Mouse (Mus musculus): ENCODE measurements at regions not wholly inside any gene's neighbourhood (a gene's known extent, or its start where the extent isn't known, plus 50 kb on each side); places are given as distances from the start of the nearest gene placed in this dataset.

DNA sequence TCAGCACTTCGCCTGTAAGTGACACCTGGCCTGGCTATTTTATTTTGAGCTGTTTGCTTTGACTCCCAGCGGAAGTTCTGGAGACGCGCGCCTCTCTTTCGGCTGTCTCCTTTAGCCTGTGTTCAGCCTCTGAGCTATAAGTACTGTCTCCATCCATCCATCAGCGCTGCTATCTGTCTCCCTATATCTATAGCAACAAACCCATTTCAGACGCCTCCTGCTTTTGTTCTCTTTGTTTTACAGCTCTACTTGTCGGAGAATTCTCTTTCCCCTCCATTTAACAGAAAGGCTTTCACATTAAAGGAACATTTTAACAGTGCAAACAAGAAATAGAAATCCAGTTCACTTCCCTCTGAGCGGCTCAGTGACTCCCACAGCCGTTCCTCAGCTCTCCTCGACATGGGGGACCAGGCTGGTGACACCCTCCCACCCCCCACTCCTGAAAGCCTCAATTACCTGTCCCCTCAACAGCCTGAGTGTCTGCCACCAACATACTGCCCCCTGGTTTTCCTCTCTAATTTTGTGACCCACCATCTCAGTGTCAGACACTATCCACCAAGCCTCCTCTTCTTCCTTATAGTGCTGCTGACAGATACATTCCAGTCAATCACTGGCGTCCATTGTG is 682.7 kb downstream of the Gm9195 start:
- no peaks in the 10 kb centered on the region for H3K9me3 ChIP-seq (ENCODE audit: control insufficient read depth, low read length)
- no peak overlapping the region for H3K9ac ChIP-seq (ENCODE audit: low read length)
- WGBS = 29% methylated on average over 13 of the region's 13 CpGs
- H3K4me1 ChIP-seq (ENCODE audit: control insufficient read depth, insufficient read depth, low read length) = no peaks in the 10 kb centered on the region
- H3K36me3 ChIP-seq (ENCODE audit: control insufficient read depth, insufficient read depth, low read length) = no peaks in the 10 kb centered on the region
- H3K27ac ChIP-seq (ENCODE audit: low read depth, low read length) = no peak overlapping the region
- H3K4me3 ChIP-seq (ENCODE audit: low read depth, low read length) = no peak overlapping the region
- H3K27me3 ChIP-seq (ENCODE audit: control insufficient read depth, insufficient read depth, low read length) = no peaks in the 10 kb centered on the region
- peak overlapping the region; percentile 7; the same call in 1 of the 2 replicates for H3K4me2 ChIP-seq (ENCODE audit: low read depth)
- DNase-seq (ENCODE audit: low spot score) (no peak), ATAC-seq (ENCODE audit: insufficient read depth, low FRiP score, low TSS enrichment) (no peak; the same call in 1 of the 2 replicates)

- no peak overlapping the region for H3K27ac ChIP-seq (ENCODE audit: low read depth, low read length)
- DNase-seq (ENCODE audit: low spot score) (no peak), ATAC-seq (ENCODE audit: insufficient read depth, low FRiP score, low TSS enrichment) (no peak)
- WGBS = 61% methylated on average over 3 of the region's 3 CpGs
- no peaks in the 10 kb centered on the region for H3K4me1 ChIP-seq (ENCODE audit: control insufficient read depth, insufficient read depth, low read length)
- no peaks in the 10 kb centered on the region for H3K27me3 ChIP-seq (ENCODE audit: control insufficient read depth, insufficient read depth, low read length)
- no peak overlapping the region for H3K9ac ChIP-seq (ENCODE audit: low read length)
- no peak overlapping the region for H3K4me2 ChIP-seq (ENCODE audit: low read depth)
- no peak overlapping the region for H3K4me3 ChIP-seq (ENCODE audit: low read depth, low read length)
- no peaks in the 10 kb centered on the region for H3K9me3 ChIP-seq (ENCODE audit: control insufficient read depth, low read length)
- H3K36me3 ChIP-seq (ENCODE audit: control insufficient read depth, insufficient read depth, low read length) = no peaks in the 10 kb centered on the region
Measured at GRCm38 (mm10) chr14:71805624-71806023, 686.0 kb downstream of the Gm9195 start.

- no peaks in the 10 kb centered on the region for H3K27me3 ChIP-seq (ENCODE audit: control insufficient read depth, insufficient read depth, low read length)
- H3K4me1 ChIP-seq (ENCODE audit: control insufficient read depth, insufficient read depth, low read length) = no peaks in the 10 kb centered on the region
- 61% methylated on average over 4 of the region's 4 CpGs for WGBS
- no peaks in the 10 kb centered on the region for H3K36me3 ChIP-seq (ENCODE audit: control insufficient read depth, insufficient read depth, low read length)
- H3K27ac ChIP-seq (ENCODE audit: low read depth, low read length) = no peak overlapping the region
- no peaks in the 10 kb centered on the region for H3K9me3 ChIP-seq (ENCODE audit: control insufficient read depth, low read length)
- no peak overlapping the region for H3K9ac ChIP-seq (ENCODE audit: low read length)
- ATAC-seq (ENCODE audit: insufficient read depth, low FRiP score, low TSS enrichment) = no peak
- no peak overlapping the region for H3K4me3 ChIP-seq (ENCODE audit: low read depth, low read length)
- H3K4me2 ChIP-seq (ENCODE audit: low read depth) = no peak overlapping the region
- DNase-seq (ENCODE audit: low spot score) = no peak
Measured at GRCm38 (mm10) chr14:71799861-71800260, 691.8 kb downstream of the Gm9195 start.

DNA sequence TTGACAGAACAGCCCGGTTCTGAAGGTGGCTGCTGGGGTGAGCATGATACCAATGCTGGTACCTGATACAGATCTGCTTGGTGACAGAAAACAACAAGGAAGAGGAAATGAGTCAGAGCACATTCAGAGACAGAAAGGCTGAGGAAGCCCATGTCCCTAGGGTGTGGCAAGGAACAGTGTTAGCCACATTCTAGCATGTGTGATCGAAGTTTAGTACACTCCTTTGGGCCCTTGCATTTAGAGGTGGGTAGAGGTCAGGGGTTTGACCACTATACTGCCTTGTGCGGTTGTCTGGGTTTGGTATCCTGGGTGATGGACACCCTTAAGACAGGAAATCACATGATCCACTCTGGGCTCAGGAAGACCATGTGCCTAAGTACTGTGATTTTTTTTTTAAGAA is 695.9 kb downstream of the Gm9195 start:
- H3K9ac ChIP-seq (ENCODE audit: low read length) = no peak overlapping the region
- no peak for ATAC-seq (ENCODE audit: insufficient read depth, low FRiP score, low TSS enrichment)
- H3K36me3 ChIP-seq (ENCODE audit: control insufficient read depth, insufficient read depth, low read length) = no peaks in the 10 kb centered on the region
- DNase-seq (ENCODE audit: low spot score) = no peak
- H3K4me1 ChIP-seq (ENCODE audit: control insufficient read depth, insufficient read depth, low read length) = no peaks in the 10 kb centered on the region
- 84% methylated on average over 3 of the region's 3 CpGs for WGBS
- no peaks in the 10 kb centered on the region for H3K27me3 ChIP-seq (ENCODE audit: control insufficient read depth, insufficient read depth, low read length)
- no peak overlapping the region for H3K27ac ChIP-seq (ENCODE audit: low read depth, low read length)
- no peaks in the 10 kb centered on the region for H3K9me3 ChIP-seq (ENCODE audit: control insufficient read depth, low read length)
- H3K4me2 ChIP-seq (ENCODE audit: low read depth) = no peak overlapping the region
- no peak overlapping the region for H3K4me3 ChIP-seq (ENCODE audit: low read depth, low read length)

- Histone ChIP-seq H3K4me2 (ENCODE audit: low read depth) (no peak overlapping the region), H3K4me3 (ENCODE audit: low read depth, low read length) (no peak overlapping the region), H3K4me1 (ENCODE audit: control insufficient read depth, insufficient read depth, low read length) (no peaks in the 10 kb centered on the region), H3K36me3 (ENCODE audit: control insufficient read depth, insufficient read depth, low read length) (no peaks in the 10 kb centered on the region), H3K27ac (ENCODE audit: low read depth, low read length) (no peak overlapping the region), H3K9me3 (ENCODE audit: control insufficient read depth, low read length) (no peaks in the 10 kb centered on the region), H3K27me3 (ENCODE audit: control insufficient read depth, insufficient read depth, low read length) (no peaks in the 10 kb centered on the region), H3K9ac (ENCODE audit: low read length) (no peak overlapping the region)
- ATAC-seq (ENCODE audit: insufficient read depth, low FRiP score, low TSS enrichment) (no peak), DNase-seq (ENCODE audit: low spot score) (no peak)
- WGBS = 78% methylated on average over 1 of the region's 1 CpGs
Measured at GRCm38 (mm10) chr14:71776990-71777525, 714.6 kb downstream of the Gm9195 start.

- ATAC-seq (ENCODE audit: insufficient read depth, low FRiP score, low TSS enrichment) = no peak
- H3K4me3 ChIP-seq (ENCODE audit: low read depth, low read length) = no peak overlapping the region
- 92% methylated on average over 1 of the region's 1 CpGs for WGBS
Measured at GRCm38 (mm10) chr14:71766856-71767255, 724.8 kb downstream of the Gm9195 start.

DNA sequence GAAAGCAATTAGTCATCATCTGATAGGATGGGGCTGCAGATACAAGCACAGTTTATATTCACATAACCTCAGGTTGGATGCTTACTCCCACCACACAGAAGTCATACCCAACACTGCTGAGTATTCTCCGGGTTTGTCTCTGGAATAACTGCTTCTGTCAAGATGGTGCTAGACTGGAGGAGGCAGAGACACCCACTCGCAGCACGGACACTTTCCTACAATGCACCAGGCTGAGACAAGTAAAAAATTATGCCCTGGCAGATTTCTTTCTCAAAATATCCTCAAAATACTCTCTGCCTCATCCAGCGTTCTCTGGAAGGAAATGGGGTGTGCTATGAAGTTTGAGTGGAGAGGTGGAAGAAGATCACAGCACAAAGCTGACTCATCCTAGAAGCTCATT is 763.1 kb downstream of the Gm9195 start:
- H3K9me3 ChIP-seq (ENCODE audit: control insufficient read depth, low read length) = no peaks in the 10 kb centered on the region
- H3K36me3 ChIP-seq (ENCODE audit: control insufficient read depth, insufficient read depth, low read length) = no peaks in the 10 kb centered on the region
- H3K4me1 ChIP-seq (ENCODE audit: control insufficient read depth, insufficient read depth, low read length) = no peaks in the 10 kb centered on the region
- H3K27ac ChIP-seq (ENCODE audit: low read depth, low read length) = no peak overlapping the region
- no peak overlapping the region for H3K4me3 ChIP-seq (ENCODE audit: low read depth, low read length)
- H3K27me3 ChIP-seq (ENCODE audit: control insufficient read depth, insufficient read depth, low read length) = no peaks in the 10 kb centered on the region
- ATAC-seq (ENCODE audit: insufficient read depth, low FRiP score, low TSS enrichment) (no peak), DNase-seq (ENCODE audit: low spot score) (no peak)
- 91% methylated on average over 4 of the region's 4 CpGs for WGBS
- no peak overlapping the region for H3K9ac ChIP-seq (ENCODE audit: low read length)
- no peak overlapping the region for H3K4me2 ChIP-seq (ENCODE audit: low read depth)

More at GRCm38 (mm10) chr14:71766856-71767255, 724.8 kb downstream of the Gm9195 start:
- no peak overlapping the region for H3K4me2 ChIP-seq (ENCODE audit: low read depth)
- H3K9me3 ChIP-seq (ENCODE audit: control insufficient read depth, low read length) = no peaks in the 10 kb centered on the region
- H3K36me3 ChIP-seq (ENCODE audit: control insufficient read depth, insufficient read depth, low read length) = no peaks in the 10 kb centered on the region
- no peak for DNase-seq (ENCODE audit: low spot score)
- H3K4me1 ChIP-seq (ENCODE audit: control insufficient read depth, insufficient read depth, low read length) = no peaks in the 10 kb centered on the region
- no peak overlapping the region for H3K27ac ChIP-seq (ENCODE audit: low read depth, low read length)
- no peak overlapping the region for H3K9ac ChIP-seq (ENCODE audit: low read length)
- H3K27me3 ChIP-seq (ENCODE audit: control insufficient read depth, insufficient read depth, low read length) = no peaks in the 10 kb centered on the region

DNA sequence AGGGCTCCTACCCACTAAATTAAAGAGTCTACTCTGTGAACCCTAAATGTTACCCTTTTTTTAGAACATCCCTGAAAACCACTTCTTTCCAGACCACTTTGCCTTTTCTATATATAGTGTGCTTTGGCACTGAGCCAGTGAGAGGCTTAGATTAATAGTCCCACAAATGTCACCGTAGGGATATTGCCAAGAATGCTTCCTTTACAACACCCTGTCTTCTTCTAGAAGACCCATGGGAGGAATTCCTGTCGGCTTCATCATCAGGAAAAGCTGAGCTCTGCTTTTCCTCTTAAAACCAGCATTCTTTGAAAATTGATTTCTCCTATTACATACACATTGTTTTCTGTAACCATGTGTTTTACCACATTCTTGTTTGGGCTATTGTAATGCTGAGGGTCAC is 768.1 kb downstream of the Gm9195 start:
- ATAC-seq (ENCODE audit: insufficient read depth, low FRiP score, low TSS enrichment) (no peak), DNase-seq (ENCODE audit: low spot score) (no peak)
- Histone ChIP-seq H3K4me2 (ENCODE audit: low read depth) (no peak overlapping the region), H3K27me3 (ENCODE audit: control insufficient read depth, insufficient read depth, low read length) (no peaks in the 10 kb centered on the region), H3K9me3 (ENCODE audit: control insufficient read depth, low read length) (no peaks in the 10 kb centered on the region), H3K4me3 (ENCODE audit: low read depth, low read length) (no peak overlapping the region), H3K9ac (ENCODE audit: low read length) (no peak overlapping the region), H3K27ac (ENCODE audit: low read depth, low read length) (no peak overlapping the region), H3K36me3 (ENCODE audit: control insufficient read depth, insufficient read depth, low read length) (no peaks in the 10 kb centered on the region), H3K4me1 (ENCODE audit: control insufficient read depth, insufficient read depth, low read length) (no peaks in the 10 kb centered on the region)
- WGBS = 66% methylated on average over 2 of the region's 2 CpGs

DNA sequence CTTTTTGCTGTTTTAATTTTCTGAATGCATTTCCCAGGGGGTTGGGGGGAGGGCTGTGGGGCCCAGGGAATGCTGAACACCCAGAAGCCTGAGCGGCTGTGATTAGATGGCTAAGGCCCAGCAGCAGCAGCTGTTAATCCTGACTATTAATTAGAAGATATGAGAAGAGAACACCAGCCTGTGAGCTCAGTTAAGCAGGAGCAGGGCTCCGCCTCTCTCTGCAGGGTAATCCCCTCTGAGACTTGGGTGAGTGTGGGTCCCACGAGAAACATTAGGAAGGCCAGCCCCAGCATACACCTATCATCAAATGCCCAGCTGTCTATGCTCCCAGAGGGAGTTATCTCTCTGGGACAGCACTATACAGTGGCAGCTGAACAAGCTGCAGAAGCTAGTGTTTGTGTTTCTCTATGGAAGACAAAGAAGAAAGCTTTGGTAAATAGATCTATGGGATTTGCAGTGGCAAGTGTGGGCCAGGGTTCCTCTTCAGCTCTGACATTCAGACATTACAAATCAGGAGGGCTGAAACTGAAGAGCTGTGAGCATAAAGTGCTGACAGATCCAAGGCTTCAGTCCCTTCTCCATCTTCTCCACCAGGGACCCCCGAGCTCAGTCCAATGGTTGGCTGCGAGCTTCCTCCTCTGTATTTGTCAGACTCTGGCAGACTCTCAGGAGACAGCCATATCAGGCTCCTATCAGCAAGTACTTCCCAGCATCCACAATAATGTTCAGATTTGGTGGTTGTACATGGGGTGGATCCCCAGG is 781.9 kb downstream of the Gm9195 start:
- Histone ChIP-seq H3K9me3 (ENCODE audit: control insufficient read depth, low read length) (no peaks in the 10 kb centered on the region), H3K27me3 (ENCODE audit: control insufficient read depth, insufficient read depth, low read length) (no peaks in the 10 kb centered on the region), H3K4me3 (ENCODE audit: low read depth, low read length) (no peak overlapping the region), H3K36me3 (ENCODE audit: control insufficient read depth, insufficient read depth, low read length) (no peaks in the 10 kb centered on the region), H3K4me1 (ENCODE audit: control insufficient read depth, insufficient read depth, low read length) (no peaks in the 10 kb centered on the region), H3K9ac (ENCODE audit: low read length) (no peak overlapping the region), H3K4me2 (ENCODE audit: low read depth) (no peak overlapping the region), H3K27ac (ENCODE audit: low read depth, low read length) (no peak overlapping the region)
- DNase-seq (ENCODE audit: low spot score) (peak; percentile 15), ATAC-seq (ENCODE audit: insufficient read depth, low FRiP score, low TSS enrichment) (no peak)
- 71% methylated on average over 5 of the region's 5 CpGs for WGBS

All from neural tube, embryonic 11.5 days (tissue).